Mouse (Mus musculus) forebrain, embryonic 10.5 days (tissue): ENCODE measurements around the gene Cyb5b. TPM values are rescaled to one million over a fixed set of nuclear protein-coding genes. Genes with fewer than 3 reads are reported as not detected.

ENCODE experiments used
- DNase-seq: peaks from one replicate; pipeline ENCODE4 v3.0.0-alpha.2; 2017; ENCODE audit warnings: low spot score; ENCODE audit errors: extremely low spot score
- H3K27ac ChIP-seq: fragments of 300-500 bp; sonication (generic); 2 replicates; pipeline ENCODE4 v1.5.1; 2016; ENCODE audit warnings: mild to moderate bottlenecking
- H3K27me3 ChIP-seq: fragments of 300-500 bp; sonication (generic); 2 replicates; pipeline ENCODE4 v1.6.1; 2016; ENCODE audit warnings: mild to moderate bottlenecking; ENCODE audit not compliant: poor library complexity, severe bottlenecking
- H3K36me3 ChIP-seq: fragments of 300-500 bp; sonication (generic); replicated peaks from 2 replicates; pipeline ENCODE4 v1.6.1; 2016; ENCODE audit warnings: mild to moderate bottlenecking, moderate library complexity
- H3K4me1 ChIP-seq: fragments of 300-500 bp; sonication (generic); 2 replicates; pipeline ENCODE4 v1.6.1; 2016
- H3K4me3 ChIP-seq: fragments of 300-500 bp; sonication (generic); 2 replicates; pipeline ENCODE4 v1.5.1; 2016; ENCODE audit warnings: mild to moderate bottlenecking, moderate library complexity
- H3K9me3 ChIP-seq: fragments of 300-500 bp; sonication (generic); 2 replicates; pipeline ENCODE4 v1.6.1; 2016; ENCODE audit warnings: mild to moderate bottlenecking, moderate library complexity
- WGBS: fragments of 180-500 bp; shearing (Covaris S2); methylation state at CpG from one replicate; pipeline ENCODE4 v1.1.7; 2016; 5-methylcytosine and 5-hydroxymethylcytosine counted together
- polyA plus RNA-seq: library from polyadenylated mRNA; unstranded; fragments of >200 nt; fragmentation: Nextera tagmentation; extraction: Ambion mirVana; gene quantifications from 2 replicates; pipeline ENCODE4 v1.2.1, GENCODE M21; 2016

Cyb5b gene
- polyA plus RNA-seq, 1 experiment from 2014 or later: 169 TPM

DNA sequence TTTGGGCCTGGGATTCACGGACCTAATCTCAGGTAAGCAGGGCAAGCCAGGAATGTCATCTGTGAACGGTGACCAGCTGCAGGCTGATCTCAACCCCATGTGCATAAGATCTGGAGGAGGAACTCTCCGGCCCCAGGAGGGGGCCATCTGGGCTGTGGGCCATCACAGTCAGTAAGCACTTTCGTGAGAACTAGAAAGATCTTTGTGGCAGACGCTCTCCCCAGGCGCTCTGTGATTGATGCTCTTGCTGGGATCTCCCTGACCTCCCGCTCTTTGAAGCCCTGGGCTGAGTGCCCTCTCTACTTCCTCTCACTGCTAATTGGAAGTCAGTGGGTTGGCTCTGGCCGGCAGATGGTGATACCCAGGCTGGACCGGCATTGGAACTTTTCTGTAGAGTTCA lies 75.7 kb downstream of the Cyb5b start:
- H3K4me3 ChIP-seq: no peak overlapping the region
- H3K27me3 ChIP-seq: no peaks in the 10 kb centered on the region
- peaks cover 15% of the 10 kb centered on the region; the same call in 1 of the 2 replicates for H3K4me1 ChIP-seq
- no peak for DNase-seq
- H3K36me3 ChIP-seq: no peaks in the 10 kb centered on the region
- WGBS: 69% methylated on average over 9 of the region's 9 CpGs
- no peak overlapping the region for H3K27ac ChIP-seq
- H3K9me3 ChIP-seq: no peaks in the 10 kb centered on the region

DNA sequence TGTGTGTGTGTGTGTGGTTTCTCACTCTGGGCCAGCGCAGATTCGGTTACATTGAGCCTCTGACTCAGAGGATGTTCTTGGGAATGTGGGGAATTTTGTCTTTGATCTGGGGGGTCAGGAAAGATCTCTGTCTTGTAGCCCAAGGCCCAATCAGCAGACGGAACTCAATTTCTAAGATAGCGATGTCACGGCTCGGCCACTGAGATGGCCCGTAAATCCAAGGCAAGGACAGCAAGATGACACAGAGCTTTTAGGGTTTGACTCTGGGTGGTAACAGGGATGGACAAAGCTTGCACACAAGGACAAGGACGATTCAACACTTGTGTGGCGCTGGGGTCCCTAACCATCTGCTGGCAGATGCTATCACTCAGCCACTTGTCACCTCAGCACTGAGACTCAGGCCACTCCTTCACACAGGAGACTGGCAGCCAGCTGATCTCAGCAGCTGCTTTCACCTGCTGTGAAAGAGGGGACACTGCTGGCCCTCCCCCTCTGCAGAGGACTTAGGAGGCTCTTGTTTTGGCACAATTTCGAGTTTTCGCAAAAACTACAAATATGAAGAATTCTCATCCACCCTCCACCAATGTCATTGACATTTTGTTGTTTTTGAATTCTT lies 76.7 kb downstream of the Cyb5b start:
- Histone ChIP-seq H3K36me3 (no peaks in the 10 kb centered on the region), H3K4me3 (no peak overlapping the region), H3K27me3 (no peaks in the 10 kb centered on the region), H3K9me3 (no peaks in the 10 kb centered on the region), H3K4me1 (peaks cover 12% of the 10 kb centered on the region; the same call in 1 of the 2 replicates), H3K27ac (no peak overlapping the region)
- WGBS: 80% methylated on average over 11 of the region's 11 CpGs
- no peak for DNase-seq

DNA sequence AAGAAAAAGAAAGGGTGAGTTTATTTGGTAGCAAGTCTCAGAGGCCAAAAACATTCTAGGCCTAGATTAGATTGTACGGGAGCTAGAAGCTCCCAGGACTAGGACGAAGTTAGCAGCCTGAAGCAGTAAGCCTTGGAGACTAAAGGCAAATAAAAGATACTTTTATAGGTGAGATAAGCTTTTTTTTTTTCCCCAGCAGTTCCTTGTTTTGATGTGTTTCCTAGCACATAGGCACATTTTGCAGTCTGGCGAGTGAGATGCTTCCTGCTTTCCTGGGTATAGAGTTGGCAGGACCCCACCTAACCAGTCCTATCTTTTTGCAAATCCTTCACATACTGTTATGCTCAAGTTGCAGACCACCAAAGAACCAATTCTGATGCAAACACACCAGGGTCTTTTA lies 82.8 kb downstream of the Cyb5b start:
- Histone ChIP-seq H3K9me3 (no peaks in the 10 kb centered on the region), H3K4me1 (no peaks in the 10 kb centered on the region), H3K36me3 (no peaks in the 10 kb centered on the region), H3K4me3 (no peak overlapping the region), H3K27me3 (no peaks in the 10 kb centered on the region), H3K27ac (no peak overlapping the region)
- WGBS: 95% methylated on average over 3 of the region's 3 CpGs
- DNase-seq: no peak

DNA sequence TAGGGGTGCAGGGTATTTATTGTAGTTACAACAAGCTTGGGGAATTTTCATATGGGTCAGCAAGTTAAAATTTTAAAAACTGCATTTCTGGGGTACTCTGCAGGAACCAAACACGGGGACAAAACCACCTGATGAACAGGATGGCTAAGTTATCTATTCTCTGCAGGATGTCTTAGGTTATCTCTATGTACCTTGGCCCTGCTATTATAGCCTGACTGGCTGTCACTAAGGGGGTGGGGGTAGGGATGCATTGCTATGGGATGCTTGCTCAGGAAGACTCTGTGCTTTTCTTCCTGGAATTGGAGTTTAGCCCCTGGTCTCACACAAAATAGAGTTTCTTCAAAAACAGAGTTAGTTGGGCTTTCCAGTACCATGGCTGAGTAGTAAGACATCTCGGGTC lies 83.3 kb downstream of the Cyb5b start:
- Histone ChIP-seq H3K27ac (no peak overlapping the region), H3K4me1 (no peaks in the 10 kb centered on the region), H3K9me3 (no peaks in the 10 kb centered on the region), H3K4me3 (no peak overlapping the region), H3K27me3 (no peaks in the 10 kb centered on the region), H3K36me3 (no peaks in the 10 kb centered on the region)
- DNase-seq: no peak
- whole genome bisulfite sequencing: 82% methylated on average over 2 of the region's 2 CpGs

Other genes starting within 250 kb of the Cyb5b start
- 7.4 and 7.7 TPM in 2 replicates for gene Sntb2, start 214.9 kb upstream of the Cyb5b start, polyA plus RNA-seq
- 67.6 and 69.5 TPM in 2 replicates for gene Vps4a, start 119.4 kb upstream of the Cyb5b start, polyA plus RNA-seq
- gene Pdf, start 102.0 kb upstream of the Cyb5b start, polyA plus RNA-seq: 46.6 and 52.1 TPM in 2 replicates
- gene Cog8, start 94.0 kb upstream of the Cyb5b start, polyA plus RNA-seq: 32.8 and 37.3 TPM in 2 replicates
- 128 and 138 TPM in 2 replicates for gene Nip7, start 93.8 kb upstream of the Cyb5b start, polyA plus RNA-seq
- gene Tmed6, start 85.0 kb upstream of the Cyb5b start, polyA plus RNA-seq: not detected in 2 replicates
- 17.0 and 19.6 TPM in 2 replicates for gene Terf2, start 54.1 kb upstream of the Cyb5b start, polyA plus RNA-seq
- 7.6 and 7.8 TPM in 2 replicates for gene Nfat5, start 142.8 kb downstream of the Cyb5b start, polyA plus RNA-seq